Mouse (Mus musculus) layer of hippocampus, adult 18-20 months (tissue): ENCODE data around the gene Kcnip3. TPM values are rescaled to one million over a fixed set of nuclear protein-coding genes. Genes with fewer than 3 reads are reported as not detected.
A peak's percentile ranks its signal among the peaks of the same experiment; 100 is the strongest.

ENCODE experiments used
- DNase-seq, 2 experiments: peaks; one replicate each; pipeline ENCODE4 v3.0.0; 2022; ENCODE audit warnings: low spot score in 2 of 2
- long read RNA-seq: library from polyadenylated mRNA; stranded (forward); transcript quantifications from one replicate; pipeline ENCODE4 v2.0.0, GENCODE M21; 2021
- total RNA-seq, 2 experiments: library from RNA; stranded (reverse); gene quantifications; 2 replicates each; pipeline ENCODE4 v1.2.3; 2021

The Kcnip3 gene
- total RNA-seq, result 10 to 100 TPM; 61.3 to 70.6 TPM
- long read RNA-seq, transcript Kcnip3-203 (9 exons, 2,732 nt), result major isoform, 60 of 85 reads
- long read RNA-seq, transcript Kcnip3-201 (9 exons, 2,728 nt), result minor isoform, 11 of 85 reads
- long read RNA-seq, partial matches to known transcripts, result 5 of 85 reads
- long read RNA-seq, other reads (novel, unspliced or antisense), result 9 of 85 reads

GRCm38 (mm10) chr2:127522006-127522441 lies at the start of gene Kcnip3:
TSS of gene Kcnip3 (minus strand) at chr2:127522094.
- DNase-seq, result peak; percentile 77 to 84

- peak; percentile 90 to 99 for DNase-seq
Observed at GRCm38 (mm10) chr2:127559070-127559966, 37.4 kb upstream of the Kcnip3 start.

DNA sequence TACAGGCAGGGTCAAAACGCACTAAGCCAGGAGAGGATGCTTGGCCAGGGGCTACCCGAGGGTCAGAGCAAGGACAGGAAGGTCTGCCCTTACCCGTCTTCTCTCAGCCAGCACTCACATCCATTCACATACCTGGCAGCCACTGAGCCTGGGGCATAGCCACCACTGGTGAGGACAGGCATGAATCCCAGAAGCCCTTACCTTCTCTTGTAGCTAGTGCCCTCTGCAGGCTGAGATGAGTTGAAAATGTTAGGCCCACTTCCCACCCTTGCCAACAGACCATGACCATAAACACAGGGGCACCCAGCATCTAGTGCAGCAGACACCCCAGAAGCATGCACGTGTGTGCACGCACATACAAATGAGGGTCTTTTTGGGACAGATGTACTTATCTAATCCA lies 29.2 kb upstream of the Kcnip3 start:
- peak; percentile 19 to 62 for DNase-seq

GRCm38 (mm10) chr2:127550446-127550845 lies 28.6 kb upstream of the Kcnip3 start:
- DNase-seq, result no peak

DNA sequence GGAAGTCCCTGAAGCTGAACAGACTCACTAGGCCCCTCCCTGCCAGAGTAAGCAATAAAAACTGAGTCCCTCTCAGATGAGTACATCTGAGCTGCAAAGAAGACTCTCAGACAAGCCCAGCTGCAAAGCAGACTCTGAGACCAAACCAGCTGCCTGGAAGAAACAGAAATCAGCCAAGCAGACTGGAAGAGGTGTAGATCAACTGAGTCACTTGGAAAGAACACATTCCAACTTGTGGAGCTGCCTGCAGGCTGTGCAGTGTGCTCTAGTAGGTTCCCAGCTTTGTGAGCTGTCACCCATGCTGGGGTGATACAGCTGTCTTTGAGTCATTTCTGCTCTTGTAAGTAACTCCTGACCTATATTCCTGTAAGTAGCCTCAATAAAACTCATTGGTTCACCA lies 27.8 kb upstream of the Kcnip3 start:
- no peak for DNase-seq

GRCm38 (mm10) chr2:127548342-127549074 lies 26.6 kb upstream of the Kcnip3 start:
- DNase-seq, result no peak

DNA sequence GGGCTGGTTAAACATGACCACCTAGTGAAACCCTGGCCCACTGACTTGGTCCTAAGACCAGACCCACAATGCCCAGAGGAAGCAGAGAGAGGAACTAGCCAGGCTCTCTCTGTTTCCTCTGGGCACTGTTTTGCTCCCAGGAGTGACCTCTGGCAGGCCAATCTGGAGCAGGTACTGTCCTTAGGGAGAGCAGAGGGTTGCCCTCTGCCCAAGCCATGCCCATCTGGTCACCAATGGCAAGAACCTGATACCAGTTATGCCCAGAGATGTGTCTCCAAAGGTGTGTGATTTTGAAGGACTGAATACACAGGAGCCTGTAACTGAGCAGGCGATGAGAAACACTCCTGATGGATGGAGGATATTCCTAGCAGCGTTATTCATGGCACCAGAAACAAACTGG lies 19.8 kb upstream of the Kcnip3 start:
- DNase-seq, result no peak

- DNase-seq, result no peak
Observed at GRCm38 (mm10) chr2:127541185-127541584, 19.3 kb upstream of the Kcnip3 start, which contains the start of gene Prom2. TSS of gene Prom2 (minus strand) at chr2:127541467.

DNA sequence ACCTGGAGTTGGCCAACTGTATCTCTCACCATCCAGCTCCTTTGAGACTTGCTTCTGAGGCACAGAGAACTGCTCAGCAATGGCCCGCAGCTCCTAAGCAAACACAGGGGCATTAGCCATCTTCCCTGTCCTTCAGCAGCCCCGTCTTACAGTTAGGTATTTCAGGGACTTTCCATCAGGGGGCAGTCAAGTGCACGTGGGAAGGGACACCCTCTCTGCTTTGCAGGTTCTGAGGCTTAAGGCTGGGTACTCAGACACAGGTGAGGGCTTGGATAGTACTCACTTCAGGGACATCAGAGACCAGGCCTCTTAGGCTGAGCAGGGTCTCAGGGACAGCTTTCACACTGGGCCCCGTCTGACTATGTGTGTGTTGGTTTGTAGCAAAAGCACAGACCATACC lies 17.6 kb upstream of the Kcnip3 start:
- no peak for DNase-seq

- DNase-seq, result peak; percentile 61 to 73
Observed at GRCm38 (mm10) chr2:127537548-127537947, 15.7 kb upstream of the Kcnip3 start.

- DNase-seq, result no peak
Observed at GRCm38 (mm10) chr2:127535363-127535762, 13.5 kb upstream of the Kcnip3 start.

GRCm38 (mm10) chr2:127532379-127532778 lies 10.5 kb upstream of the Kcnip3 start:
- DNase-seq, result no peak

DNA sequence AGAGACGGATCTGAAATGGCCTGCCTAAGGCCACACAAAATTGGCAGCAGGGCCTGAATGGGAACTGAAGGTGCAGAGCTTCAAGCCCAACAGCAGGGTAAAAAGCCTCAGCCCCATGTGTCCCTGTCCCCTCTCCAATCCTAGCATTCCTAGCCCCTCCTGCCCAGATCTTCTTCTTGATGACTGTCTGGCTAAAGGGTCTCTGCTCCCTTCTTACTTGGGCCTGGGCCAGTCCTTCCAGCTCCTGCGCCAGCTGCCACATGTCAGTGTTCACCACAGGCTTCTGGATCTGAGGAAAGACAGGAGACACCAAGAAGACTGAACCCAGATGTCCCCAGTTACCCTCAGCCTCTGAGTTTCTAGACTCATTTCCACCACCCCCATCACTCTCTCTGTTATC lies 9.7 kb upstream of the Kcnip3 start:
- no peak for DNase-seq

GRCm38 (mm10) chr2:127530418-127530817 lies 8.5 kb upstream of the Kcnip3 start:
- DNase-seq, result no peak

DNA sequence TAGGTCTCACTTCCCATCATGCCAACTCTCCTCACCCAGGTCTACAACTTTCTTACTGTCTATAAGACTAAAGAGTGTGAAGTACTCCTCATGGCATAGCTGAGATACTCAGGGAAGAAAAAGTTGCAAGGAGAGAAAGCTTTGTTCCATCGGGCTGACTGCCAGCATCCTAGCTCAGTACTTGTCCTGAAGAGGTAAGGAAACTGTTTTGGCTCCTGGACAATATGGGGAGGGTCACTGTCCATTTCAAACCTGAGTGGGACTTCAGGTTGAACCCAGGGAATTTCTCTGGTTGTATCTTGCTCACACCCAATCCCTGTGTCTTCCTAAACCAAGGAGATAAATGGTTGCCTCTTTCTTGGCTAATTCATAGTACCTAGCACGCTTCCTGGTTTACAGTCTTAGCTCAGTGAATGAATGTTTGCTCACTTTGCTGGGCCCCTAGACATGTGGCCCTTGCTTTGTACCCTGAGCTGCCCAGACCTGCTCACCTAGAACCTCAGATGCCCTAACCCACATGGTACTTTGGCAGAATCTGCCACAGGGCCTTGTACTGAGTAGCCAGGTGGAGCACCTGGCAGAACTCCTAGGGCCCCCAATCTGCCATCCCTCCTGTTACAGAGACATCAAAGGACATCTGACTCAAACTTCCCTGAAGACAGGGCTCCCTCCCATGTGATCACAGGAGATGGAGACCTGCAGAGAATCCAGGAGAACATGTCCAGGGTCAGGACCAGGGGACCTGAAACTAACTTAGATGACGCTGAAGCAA lies 3.3 kb upstream of the Kcnip3 start:
- no peak for DNase-seq

GRCm38 (mm10) chr2:127523950-127524729 lies 2.2 kb upstream of the Kcnip3 start:
- DNase-seq, result no peak

DNA sequence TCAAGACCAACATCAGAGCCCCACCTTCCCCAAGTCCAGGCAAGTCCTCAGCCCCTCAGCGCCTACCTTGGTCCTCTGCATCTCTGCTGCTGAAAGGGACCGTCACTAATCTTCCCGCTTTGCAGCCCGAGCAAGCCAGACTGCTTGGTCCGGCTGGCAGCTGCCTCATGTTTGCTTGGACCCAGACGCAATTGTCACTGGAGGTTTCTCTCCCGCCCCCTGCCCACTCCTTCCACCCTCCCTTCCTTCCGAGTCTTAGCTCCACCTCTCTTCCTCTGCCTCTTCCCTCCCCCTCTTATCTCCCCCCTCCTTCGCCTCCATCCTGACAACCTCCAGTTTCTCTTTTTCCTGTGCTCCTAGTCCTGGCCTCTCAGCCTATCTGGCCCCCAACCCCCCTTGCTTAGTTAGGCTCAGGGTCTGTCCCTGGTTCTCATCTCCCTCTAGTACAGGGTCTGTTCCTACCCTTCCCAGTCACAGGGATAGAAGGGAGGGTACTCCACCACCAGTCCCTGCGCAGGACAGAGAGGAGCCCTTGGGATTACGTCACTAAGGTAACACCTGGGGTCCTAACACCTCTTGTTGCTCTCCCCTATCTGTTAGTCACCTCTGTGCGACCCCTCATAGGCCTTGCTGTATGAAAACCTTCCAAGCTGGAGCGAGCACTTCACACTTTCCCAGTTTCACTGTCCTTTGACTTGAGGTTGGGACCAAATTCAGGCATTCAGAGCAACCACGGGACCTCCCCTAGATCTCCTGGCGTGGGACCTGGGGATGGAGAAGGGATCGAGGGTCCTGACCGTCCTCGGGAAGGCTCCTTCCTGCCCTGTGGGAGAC lies 505 bp downstream of the Kcnip3 start:
- DNase-seq, result peak; percentile 62 to 79

DNA sequence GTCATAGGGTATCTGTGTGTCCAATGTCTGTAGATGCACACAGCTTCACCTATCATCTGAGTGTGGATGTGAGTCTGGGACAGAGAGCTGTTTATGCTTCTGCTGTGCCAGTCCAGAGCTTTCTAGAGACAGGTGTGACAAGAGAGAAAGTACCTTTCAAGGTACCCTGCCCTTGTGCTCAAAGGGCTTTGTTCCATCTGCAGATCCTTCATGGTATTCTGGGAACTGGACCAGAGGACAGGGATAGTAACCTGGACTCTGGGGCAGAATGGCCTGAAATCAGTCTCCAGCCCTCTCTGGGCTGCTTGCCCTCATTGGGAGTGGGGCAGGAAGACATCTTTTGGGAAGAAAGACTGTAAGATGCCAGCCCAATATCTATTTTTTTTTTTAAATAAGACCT lies 1.8 kb downstream of the Kcnip3 start:
- no peak for DNase-seq

DNA sequence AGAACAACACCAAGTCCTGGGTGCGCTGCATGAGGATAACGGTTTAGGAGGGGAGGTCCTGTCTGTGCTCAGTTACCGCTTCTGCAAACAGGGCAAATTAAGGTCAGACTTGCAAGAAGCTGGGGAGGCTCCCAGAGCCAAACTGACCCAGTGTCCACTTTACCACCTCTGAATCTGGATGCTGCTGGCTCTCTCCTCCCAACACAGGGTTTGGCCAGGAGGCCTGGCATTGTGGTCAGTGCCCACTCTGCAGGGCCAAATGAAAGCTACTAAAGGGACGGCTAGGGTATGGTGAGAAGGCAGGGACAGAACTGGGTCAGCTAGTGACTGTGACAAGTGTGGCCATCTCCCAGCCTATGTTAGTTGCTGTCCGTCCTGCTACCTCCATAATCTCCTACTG lies 2.6 kb downstream of the Kcnip3 start:
- no peak for DNase-seq
